Mouse (Mus musculus) heart, postnatal 4 days (tissue): ENCODE measurements around the gene Rps3. TPM values are rescaled to one million over a fixed set of nuclear protein-coding genes. Genes with fewer than 3 reads are reported as not detected.
"Not testable (repeated sequence)": the region's sequence is repeated elsewhere in the genome, so short reads cannot be mapped to it uniquely, and the experiment has no call there.

Experiments used
- DNase-seq: peaks from one replicate; pipeline ENCODE4 v3.0.0; 2021
- total RNA-seq, 2 experiments: library from RNA; stranded (reverse); gene quantifications; 2 replicates each; pipeline ENCODE4 v1.2.3; 2021

The Rps3 gene
- total RNA-seq = 100 to 1,000 TPM; 440 to 487 TPM

GRCm38 (mm10) chr7:99483271-99483923, at the start of gene Rps3:
Gene Rps3 (minus strand): TSS chr7:99483738.
- peak; percentile 94 for DNase-seq

DNA sequence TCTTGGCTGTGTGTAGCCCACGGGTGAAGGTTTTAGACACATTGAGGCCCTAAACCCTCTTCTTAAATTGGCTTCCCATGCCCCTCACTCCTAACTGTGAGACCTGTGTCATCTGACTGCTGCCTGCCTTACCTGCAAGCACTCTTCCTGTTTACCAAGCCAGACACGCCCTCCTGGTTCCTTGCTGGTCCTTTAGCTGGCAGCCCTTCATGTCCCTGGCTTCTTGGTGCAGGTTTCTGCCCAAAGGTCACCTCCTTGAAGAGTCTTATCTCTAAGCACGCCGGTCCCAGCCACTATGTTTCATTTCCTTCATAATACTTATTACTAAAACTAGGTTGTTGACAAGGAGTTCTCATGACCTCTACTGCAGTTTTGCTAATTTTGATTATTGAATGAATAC, 49.0 kb upstream of the Rps3 start:
- no peak for DNase-seq

- no peak for DNase-seq
Measured at GRCm38 (mm10) chr7:99531408-99531970, 48.0 kb upstream of the Rps3 start.

GRCm38 (mm10) chr7:99529410-99529809, 45.9 kb upstream of the Rps3 start:
- DNase-seq = no peak

DNA sequence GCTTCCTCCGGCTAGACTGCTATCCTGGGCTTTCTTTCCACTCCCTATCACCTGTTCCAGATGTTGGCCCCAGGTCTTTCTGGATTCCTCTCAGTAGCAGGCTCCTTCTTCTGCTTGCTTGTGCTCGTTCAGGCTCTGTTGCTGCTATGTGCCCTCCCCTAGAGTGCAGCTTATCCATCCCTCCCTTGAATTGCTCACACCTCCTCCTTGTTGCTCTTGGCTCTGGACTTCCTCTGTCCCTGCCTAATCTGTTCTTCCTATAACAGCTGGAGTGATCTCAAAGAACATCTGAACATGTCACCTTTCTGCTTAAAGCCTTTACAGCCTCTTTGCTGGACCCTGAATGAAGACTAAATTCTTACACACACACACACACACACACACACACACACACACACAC, 45.0 kb upstream of the Rps3 start:
- DNase-seq = no peak

GRCm38 (mm10) chr7:99523837-99524236, 40.3 kb upstream of the Rps3 start:
- no peak for DNase-seq

- no peak for DNase-seq
Measured at GRCm38 (mm10) chr7:99523121-99523520, 39.6 kb upstream of the Rps3 start.

DNA sequence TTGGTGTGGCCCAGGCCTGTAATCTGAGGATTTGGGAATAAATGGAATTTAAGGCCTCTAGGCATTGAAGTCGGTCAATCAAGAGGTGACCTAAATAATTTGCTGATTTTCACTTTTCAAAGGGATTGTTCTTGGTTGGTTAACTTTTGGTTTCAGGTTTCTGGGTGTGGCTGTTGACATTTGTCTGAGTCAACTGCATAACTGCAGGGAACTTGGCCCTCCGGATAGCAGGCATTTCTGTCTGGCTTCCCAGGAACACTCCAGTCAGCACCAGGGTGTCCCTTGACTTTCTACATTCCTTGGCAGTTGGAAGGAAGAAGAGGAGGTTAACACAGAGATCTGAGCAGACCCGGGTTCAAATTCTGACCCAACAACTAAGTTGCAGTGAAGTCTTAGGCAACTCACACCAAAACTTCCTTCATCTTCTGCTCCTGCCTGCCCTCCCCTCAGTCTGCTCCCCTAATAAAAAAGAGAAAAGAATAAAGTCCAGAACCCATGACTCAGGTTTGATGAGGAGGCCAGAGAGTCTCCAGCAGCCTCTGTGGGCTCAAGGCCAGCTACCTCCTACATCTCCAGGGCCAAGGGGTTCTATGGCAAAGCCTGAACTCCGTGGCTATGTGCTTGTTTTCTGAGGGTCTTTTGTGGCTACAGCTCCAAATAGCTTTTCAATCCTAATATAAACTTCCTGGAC, 35.6 kb upstream of the Rps3 start:
- no peak for DNase-seq

DNA sequence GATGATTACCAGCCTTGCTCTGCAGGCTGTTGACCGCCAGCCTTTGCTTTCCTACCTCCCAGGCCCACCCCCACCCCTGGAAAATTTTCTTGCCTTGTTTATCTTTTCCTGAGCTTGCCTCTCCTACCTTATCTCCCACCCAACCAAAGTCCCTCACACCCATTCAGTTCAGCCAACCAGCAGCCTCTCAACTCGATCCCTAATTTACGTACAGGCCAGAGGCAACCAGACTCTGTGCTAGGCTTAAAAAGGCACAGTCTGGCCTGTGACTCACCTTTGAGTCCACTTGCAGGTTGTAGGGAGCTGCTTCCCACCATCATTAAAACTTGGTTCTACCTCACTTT, 33.2 kb upstream of the Rps3 start:
- no peak for DNase-seq

DNA sequence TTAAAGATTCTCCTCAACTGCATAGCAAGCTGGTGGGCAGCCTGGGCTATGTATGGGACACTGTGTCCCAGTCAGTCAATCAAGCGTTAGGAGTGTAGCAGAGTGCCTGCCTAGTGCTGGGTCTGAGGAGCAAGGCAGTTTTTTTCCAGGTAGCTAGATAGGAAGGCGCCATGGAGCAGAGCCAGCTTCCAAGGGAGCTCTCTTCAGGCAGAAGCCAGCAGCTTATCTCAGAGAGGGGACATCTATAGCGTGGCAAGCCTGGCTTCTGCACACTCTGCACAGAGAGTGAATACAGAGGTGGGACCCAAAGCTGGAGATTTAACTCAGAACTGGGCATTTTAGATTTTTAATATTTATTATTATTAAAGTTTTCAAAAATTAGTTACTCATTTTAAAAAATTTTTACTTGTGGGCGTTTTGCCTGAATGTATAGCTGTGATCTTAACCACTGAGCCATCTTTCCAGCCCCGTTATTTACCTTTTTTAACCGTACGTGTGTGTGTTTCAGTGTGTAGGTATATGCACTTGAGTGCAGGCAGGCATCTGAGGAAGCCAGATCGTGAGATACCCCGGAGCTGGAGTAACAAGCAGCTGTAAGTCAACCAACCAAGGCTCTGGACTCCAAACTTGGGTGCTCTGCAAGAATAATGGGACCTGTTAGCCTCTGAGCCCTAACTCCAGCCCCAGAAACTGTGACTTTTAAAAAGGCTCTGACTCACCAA, 32.7 kb upstream of the Rps3 start:
- no peak for DNase-seq

DNA sequence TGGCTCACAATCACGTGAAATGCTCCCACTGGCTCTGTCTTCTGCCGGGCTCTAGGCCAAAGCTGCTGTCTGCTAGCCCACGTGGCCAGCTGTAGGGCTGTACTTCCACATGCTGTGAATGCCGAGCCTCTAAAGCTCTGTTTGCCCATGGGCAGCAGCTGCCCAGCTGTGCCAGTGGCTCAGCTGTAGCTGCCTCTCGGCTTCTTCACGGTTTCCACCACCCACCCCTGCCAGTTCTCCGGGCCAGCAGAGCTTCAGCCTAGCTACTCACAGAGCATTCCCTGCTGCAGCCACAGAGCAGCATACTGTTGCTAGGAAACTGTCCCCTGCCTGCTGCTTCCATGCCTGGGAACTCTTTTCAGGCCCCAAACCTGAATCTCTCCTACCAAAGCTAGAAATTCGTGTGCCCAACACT, 26.6 kb upstream of the Rps3 start:
- DNase-seq = peak; percentile 66

DNA sequence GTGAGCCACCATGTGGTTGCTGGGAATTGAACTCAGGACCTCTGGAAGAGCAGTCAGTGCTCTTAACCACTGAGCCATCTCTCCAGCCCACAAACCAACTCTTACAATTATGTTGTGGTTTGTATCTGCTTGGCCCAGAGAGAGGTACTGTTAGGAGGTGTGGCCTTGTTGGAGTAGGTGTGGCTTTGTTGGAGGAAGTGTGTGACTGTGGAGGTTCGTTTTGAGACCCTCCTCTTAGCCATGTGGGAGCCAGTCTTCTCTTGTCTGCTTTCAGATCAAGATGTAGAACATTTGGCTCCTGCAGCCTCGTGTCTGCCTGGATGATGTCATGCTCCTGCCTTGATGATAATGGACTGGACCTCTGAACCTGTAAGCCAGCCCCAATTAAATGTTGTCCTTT, 24.6 kb upstream of the Rps3 start:
- DNase-seq = not testable (repeated sequence)

GRCm38 (mm10) chr7:99504556-99504955, 21.0 kb upstream of the Rps3 start:
- DNase-seq = no peak

GRCm38 (mm10) chr7:99501148-99501547, 17.6 kb upstream of the Rps3 start:
- DNase-seq = no peak

DNA sequence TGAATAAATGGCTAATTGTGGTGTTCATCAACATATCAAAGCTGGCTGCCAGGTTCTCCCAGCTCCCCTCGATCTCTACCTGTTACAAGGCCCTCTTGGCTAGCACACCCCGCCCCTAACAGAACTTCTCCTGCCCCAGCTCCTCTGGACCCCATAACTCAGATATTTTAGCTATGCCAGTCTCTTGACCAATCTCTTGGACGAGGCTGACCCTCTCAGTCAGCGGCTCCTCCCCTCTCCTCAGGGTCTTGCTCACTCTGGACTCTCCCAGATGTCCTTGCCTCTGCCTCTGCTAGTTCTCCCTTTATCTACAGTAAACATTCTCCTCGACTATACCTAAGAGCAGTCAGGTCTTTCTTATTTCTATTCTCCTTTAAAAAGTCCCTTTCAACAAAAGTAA, 17.1 kb upstream of the Rps3 start:
- no peak for DNase-seq

DNA sequence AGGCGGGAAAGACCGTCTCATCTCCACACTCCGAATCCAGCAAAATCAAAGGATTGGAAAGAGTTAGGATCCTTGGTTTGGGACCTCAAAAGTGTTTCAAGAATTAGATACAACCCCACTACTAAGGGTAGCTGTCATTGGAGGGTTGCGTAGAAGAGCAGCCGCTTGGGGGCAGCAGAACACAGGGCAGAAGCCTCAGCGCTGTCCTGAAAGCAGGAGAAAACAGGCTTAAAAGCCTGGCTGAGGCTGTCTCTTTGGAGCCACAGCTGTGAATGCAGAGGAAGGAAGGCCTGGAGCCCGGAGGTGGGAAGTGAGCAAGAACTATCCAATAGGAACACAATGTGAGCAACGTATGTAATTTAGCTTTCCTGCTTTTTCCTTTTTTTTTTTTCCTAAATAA, 16.7 kb upstream of the Rps3 start:
- peak; percentile 88 for DNase-seq

DNA sequence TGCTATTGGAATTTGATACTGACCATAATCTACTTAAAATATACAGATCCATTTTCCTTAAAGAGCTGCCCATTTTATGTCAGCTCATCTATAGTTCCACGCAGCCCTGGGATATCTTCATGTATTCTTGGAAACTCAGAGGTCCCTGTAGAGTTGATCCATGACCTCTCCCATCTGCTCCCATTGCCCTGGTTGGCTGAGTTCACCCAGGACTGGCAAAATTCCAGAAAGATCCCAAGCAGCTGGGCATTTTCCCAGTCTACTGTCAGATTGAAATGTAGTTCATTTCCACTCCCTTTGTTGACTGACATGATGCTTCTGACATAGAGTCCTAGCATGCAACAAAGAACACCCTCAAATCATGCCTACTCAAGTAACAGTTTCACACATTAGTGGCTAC, 15.6 kb upstream of the Rps3 start:
- DNase-seq = peak; percentile 11

GRCm38 (mm10) chr7:99489708-99490107, 6.2 kb upstream of the Rps3 start:
- no peak for DNase-seq

DNA sequence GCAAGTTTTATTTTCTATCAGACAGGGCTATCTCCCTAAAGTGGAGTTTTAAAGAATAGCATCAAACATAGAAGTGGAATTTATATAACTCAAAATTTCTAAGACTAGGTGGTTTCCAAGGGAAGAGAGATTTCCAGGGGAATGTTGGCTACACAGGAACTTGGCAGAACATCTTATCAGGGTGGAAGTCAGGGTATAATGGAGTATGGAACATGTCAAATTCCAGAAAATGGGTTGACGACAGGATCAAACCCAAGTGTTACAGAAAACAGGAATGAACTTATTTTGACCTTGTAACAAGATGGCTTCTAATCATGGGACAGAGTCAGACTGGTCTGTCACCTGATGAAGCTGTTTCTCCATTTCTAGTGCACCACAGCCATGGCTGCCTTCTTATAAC, 1.1 kb upstream of the Rps3 start:
- no peak for DNase-seq

DNA sequence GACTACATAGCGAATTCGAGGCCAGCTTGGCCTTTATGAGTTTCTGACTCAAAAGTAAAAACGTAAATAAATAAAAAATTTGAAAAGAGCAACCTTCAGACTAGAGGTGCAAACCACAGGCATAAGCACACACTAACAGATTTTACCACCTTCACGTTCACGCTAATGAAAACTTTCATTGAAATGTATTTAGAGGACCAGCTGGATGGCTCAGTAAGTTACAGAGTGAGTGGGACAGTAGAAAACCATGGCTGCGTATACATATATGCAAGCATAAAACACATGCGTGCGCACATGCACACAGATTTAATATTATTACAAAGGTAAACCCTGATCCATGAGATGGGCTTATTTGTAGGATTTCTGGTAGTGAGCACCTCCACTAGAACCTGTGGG, 384 bp upstream of the Rps3 start:
- DNase-seq = no peak

- DNase-seq = no peak
Measured at GRCm38 (mm10) chr7:99482637-99483036, 901 bp downstream of the Rps3 start.

- no peak for DNase-seq
Measured at GRCm38 (mm10) chr7:99477235-99477634, 6.3 kb downstream of the Rps3 start.

- DNase-seq = no peak
Measured at GRCm38 (mm10) chr7:99476558-99477114, 6.9 kb downstream of the Rps3 start.
